Mouse (Mus musculus) heart, adult 2 months (tissue): ENCODE measurements at regions not wholly inside any gene's neighbourhood (a gene's known extent, or its start where the extent isn't known, plus 50 kb on each side); places are given as distances from the start of the nearest gene placed in this dataset.

ENCODE experiments used
- DNase-seq, 2 experiments: peaks; one replicate each; pipeline ENCODE4 v3.0.0; 2021
- H3K27ac ChIP-seq: fragments of 200-600 bp; 2 replicates; pipeline ENCODE4 v1.8.1; 2022
- H3K27me3 ChIP-seq: fragments of 200-500 bp; 2 replicates; pipeline ENCODE4 v1.6.1; 2012; ENCODE audit warnings: mild to moderate bottlenecking, low read length, inconsistent platforms, mixed read lengths; ENCODE audit not compliant: control insufficient read depth, insufficient read depth
- H3K36me3 ChIP-seq: fragments of 200-500 bp; 2 replicates; pipeline ENCODE4 v1.6.1; 2012; ENCODE audit warnings: low read length, inconsistent platforms; ENCODE audit not compliant: control insufficient read depth, insufficient read depth
- H3K4me1 ChIP-seq: fragments of 200-500 bp; 2 replicates; pipeline ENCODE4 v1.6.1; 2011; ENCODE audit warnings: low read length; ENCODE audit not compliant: control insufficient read depth, insufficient read depth
- H3K4me3 ChIP-seq: fragments of 200-600 bp; 2 replicates; pipeline ENCODE4 v1.8.1; 2022
- H3K79me2 ChIP-seq: fragments of 200-500 bp; replicated peaks from 2 replicates; pipeline ENCODE4 v1.6.1; 2012; ENCODE audit warnings: mild to moderate bottlenecking, inconsistent platforms, low read length, moderate library complexity, mixed read lengths; ENCODE audit not compliant: control insufficient read depth, insufficient read depth
- H3K9ac ChIP-seq: fragments of 200-500 bp; 2 replicates; pipeline ENCODE4 v1.6.1; 2012; ENCODE audit warnings: low read depth, mild to moderate bottlenecking, control low read depth, inconsistent platforms, low read length, mixed read lengths
- CTCF ChIP-seq: fragments of 200-600 bp; IDR thresholded peaks from 2 replicates; pipeline ENCODE4 v1.8.1; 2022; ENCODE audit warnings: antibody characterized with exemption, mild to moderate bottlenecking, moderate library complexity
- EP300 ChIP-seq: fragments of 200-500 bp; IDR thresholded peaks from 2 replicates; pipeline ENCODE4 v1.6.1; 2011; ENCODE audit warnings: low read depth, low read length, control low read depth; ENCODE audit not compliant: insufficient read depth
- POLR2A ChIP-seq: fragments of 200-500 bp; IDR thresholded peaks from 2 replicates; pipeline ENCODE4 v1.6.1; 2011; ENCODE audit warnings: mild to moderate bottlenecking, low read depth, low read length, control low read depth; ENCODE audit not compliant: insufficient read depth
- WGBS: fragments of 180-500 bp; shearing (Covaris S2); methylation state at CpG from one replicate; pipeline ENCODE4 v1.1.7; 2018; 5-methylcytosine and 5-hydroxymethylcytosine counted together
- intact Hi-C: fragments of 180-260 bp; cut with DNase I; formaldehyde crosslinking; loops from one replicate; pipeline ENCODE4 v1.15.1; 2025

DNA sequence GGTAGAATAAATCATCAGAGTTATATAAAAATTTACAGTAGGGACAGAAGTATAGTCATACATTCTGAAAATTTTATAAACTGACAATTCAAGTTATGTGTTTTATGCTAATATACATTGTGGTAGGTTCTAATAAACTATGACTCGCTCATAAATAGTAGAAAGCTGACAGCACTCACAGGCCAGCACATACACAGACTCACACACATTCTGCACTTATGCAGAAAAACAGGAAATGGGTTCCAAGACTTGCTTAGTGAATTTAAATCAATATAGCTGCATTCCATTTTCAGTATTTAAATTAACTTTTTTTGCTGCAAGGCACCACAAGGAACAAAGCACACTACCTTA lies 403.3 kb upstream of the Nr2f1 start:
- H3K36me3 ChIP-seq = no peaks in the 10 kb centered on the region
- H3K27me3 ChIP-seq = no peaks in the 10 kb centered on the region
- TF ChIP-seq EP300 (no peak), POLR2A (no peak), CTCF (no peak)
- H3K4me3 ChIP-seq = no peak overlapping the region
- H3K4me1 ChIP-seq = no peaks in the 10 kb centered on the region
- no peaks in the 10 kb centered on the region for H3K79me2 ChIP-seq
- no peak overlapping the region for H3K27ac ChIP-seq
- intact Hi-C loops = no loop called here
- 84% methylated on average over 1 of the region's 1 CpGs for WGBS
- DNase-seq = no peak
- no peak overlapping the region for H3K9ac ChIP-seq

DNA sequence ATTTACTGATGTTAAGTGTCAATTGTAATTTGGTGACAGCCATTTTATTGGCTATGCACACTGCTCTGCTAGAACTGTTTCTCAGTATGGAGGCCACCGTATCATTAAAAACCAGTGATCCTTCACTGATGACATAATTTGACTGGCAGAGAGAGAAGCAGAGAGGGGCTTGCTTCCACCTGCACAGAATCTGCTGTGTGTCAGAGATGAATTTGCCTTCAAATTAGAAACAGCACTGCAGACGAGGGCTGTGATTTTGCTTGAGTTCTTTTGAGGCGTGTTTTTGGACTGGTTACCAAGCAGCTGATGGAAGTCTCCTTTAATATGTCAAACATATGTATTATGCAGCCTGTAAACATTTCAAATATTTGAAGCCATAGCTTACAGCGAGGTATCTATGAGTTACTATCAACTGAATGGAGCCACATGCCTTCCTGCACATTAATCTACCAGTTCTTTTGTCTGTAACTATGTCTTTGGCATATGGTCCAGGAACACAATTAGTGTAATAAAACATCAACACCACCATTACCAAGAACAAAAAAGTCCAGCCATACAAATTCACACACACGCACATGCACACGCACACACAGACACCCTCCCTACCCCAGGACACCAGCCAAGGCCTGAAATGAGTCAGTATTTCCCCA lies 402.8 kb upstream of the Nr2f1 start:
- no peak overlapping the region for H3K4me3 ChIP-seq
- DNase-seq = no peak
- 86% methylated on average over 6 of the region's 6 CpGs for WGBS
- TF ChIP-seq CTCF (no peak), POLR2A (no peak), EP300 (no peak)
- intact Hi-C loops = no loop called here
- no peak overlapping the region for H3K27ac ChIP-seq
- H3K27me3 ChIP-seq = no peaks in the 10 kb centered on the region
- no peaks in the 10 kb centered on the region for H3K4me1 ChIP-seq
- no peak overlapping the region for H3K9ac ChIP-seq
- H3K36me3 ChIP-seq = no peaks in the 10 kb centered on the region
- no peaks in the 10 kb centered on the region for H3K79me2 ChIP-seq

DNA sequence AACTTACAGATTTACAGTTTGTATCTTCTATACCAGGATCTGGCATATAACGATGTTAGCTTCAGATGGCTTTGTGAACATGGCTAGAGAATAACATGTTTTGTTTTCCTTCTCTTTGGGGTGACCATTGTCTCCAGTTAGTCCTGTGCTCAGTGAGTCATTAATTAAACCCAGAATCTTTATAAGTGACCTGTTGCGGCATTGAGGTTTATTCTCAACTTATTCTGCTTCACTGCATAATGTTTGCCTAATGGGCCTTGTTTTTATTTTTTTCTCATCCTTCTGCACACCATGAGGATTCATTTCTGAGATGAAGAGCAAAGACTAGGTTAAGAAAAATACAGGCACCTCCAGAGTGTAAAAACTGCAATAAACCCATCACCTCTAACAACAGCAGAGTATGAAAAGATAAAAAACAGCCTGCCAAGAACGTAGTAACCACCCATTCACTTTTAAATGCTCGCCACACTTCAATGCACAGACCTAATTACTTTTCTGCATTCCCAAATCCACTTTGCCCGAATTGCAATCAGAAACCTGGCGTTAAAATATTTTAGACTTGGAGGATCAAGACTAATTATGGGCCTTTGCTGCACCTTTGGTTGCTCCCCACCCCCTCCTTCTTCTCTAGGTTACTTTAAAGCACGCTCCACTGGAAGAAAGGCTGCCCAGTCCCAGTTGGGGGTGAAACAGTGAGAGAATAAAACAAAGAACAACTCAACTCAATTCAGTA lies 381.5 kb upstream of the Nr2f1 start:
- Histone ChIP-seq H3K27me3 (no peaks in the 10 kb centered on the region), H3K4me3 (no peak overlapping the region), H3K79me2 (no peaks in the 10 kb centered on the region), H3K36me3 (no peaks in the 10 kb centered on the region), H3K4me1 (no peaks in the 10 kb centered on the region), H3K27ac (no peak overlapping the region), H3K9ac (no peak overlapping the region)
- 73% methylated on average over 7 of the region's 7 CpGs for WGBS
- intact Hi-C loops = no loop called here
- TF ChIP-seq EP300 = no peak
- TF ChIP-seq CTCF = no peak
- no peak for TF ChIP-seq POLR2A
- no peak for DNase-seq

DNA sequence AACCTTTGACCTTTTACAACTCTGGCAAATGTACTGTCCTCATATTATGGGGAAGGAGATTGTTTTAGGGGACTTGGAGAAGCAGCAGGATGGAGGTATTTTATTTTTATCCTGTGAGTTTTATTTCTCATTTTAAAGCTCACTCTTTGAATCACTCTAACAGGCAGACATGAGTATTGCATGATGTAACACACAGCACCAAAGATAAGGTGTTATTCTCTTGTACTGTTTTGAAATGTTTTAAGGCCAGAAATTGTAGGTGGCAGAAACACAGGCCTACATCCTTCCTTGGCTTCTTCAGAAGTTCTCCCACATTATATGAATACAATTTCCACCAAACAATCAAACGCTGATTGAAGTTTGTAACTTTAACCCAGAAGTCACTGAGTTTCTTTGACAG lies 377.9 kb upstream of the Nr2f1 start:
- Histone ChIP-seq H3K36me3 (no peaks in the 10 kb centered on the region), H3K79me2 (no peaks in the 10 kb centered on the region), H3K27ac (no peak overlapping the region), H3K27me3 (no peaks in the 10 kb centered on the region), H3K9ac (no peak overlapping the region), H3K4me1 (no peaks in the 10 kb centered on the region), H3K4me3 (no peak overlapping the region)
- intact Hi-C loops = no loop called here
- 80% methylated on average over 1 of the region's 1 CpGs for WGBS
- no peak for DNase-seq
- TF ChIP-seq CTCF (no peak), POLR2A (no peak), EP300 (no peak)

DNA sequence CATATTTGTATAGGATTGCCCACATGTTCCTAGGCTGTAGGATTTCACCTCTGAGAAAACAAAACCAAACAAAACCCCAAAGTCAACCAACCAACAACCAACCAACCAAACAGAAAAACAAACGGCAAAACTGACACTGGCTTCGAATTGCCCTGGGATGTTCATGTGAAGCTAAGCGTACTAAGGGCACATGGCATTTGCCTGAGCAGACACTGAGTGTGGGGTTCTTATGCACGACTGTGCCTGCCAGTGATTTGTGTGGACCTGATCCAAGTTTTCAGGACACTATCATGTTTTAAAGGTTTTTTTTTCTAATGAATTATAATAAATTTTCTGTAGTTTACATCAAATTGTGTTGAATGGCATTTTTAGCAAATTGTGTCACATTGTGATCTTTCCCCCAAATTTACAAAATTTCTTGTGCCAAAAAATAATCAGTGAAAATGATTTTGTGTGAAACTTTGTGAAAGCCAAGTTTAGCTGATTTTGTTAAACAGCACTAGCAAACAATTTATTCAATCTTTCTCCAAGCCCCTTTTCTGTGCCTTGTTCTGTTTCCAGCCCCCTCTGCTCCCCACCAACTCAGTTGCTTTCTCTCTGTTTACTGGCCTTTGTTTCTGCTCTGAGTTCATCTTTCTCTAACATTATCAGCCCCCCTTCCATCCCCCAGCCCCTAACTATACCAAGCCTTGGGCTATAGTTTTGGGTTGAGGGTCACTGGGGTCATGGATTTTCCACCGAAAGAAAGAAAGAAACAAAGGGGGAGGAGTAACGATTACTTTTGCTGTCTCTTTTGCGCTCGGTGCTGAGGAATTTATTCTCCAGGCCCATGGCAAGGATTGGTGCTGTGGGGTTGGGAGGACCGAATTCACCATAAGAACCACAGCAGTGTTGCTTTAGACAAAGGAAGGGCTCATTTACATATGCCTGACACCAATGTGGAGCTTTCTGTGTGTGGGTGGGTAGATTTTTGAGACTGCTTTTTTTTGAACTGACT lies 377.0 kb upstream of the Nr2f1 start:
- no peaks in the 10 kb centered on the region for H3K27me3 ChIP-seq
- intact Hi-C loops = no loop called here
- H3K36me3 ChIP-seq = no peaks in the 10 kb centered on the region
- no peaks in the 10 kb centered on the region for H3K4me1 ChIP-seq
- H3K27ac ChIP-seq = no peak overlapping the region
- 70% methylated on average over 9 of the region's 9 CpGs for WGBS
- TF ChIP-seq EP300 (no peak), CTCF (no peak), POLR2A (no peak)
- no peak overlapping the region for H3K4me3 ChIP-seq
- no peak overlapping the region for H3K9ac ChIP-seq
- no peaks in the 10 kb centered on the region for H3K79me2 ChIP-seq
- DNase-seq = no peak
